ENCODE assay signal across 8 mouse cellular contexts in genomic region chr17:85116643-85117042, GRCm38 (mm10). TPM values are rescaled to one million over a fixed set of nuclear protein-coding genes. Genes with fewer than 3 reads are reported as not detected.
DNase-seq lines count a peak whose midpoint lies in the region.

No protein-coding gene starts in this region.

- intact Hi-C loops in heart, postnatal 25 days (cut with DNase I), result loop anchor here (2.0 to 5.0 kb wide), 2 partner anchors 71 to 516 kb away; no protein-coding TSS in a partner anchor

- peak; percentile 26 for DNase-seq in heart, adult 8-10 months (ENCODE audit: low spot score)
- DNase-seq in heart, postnatal 25 days (ENCODE audit: low spot score), result no peak
- DNase-seq in B cell, adult 2 months, result peak; percentile 61 to 62
- DNase-seq in adrenal gland, adult 2 months, result peak; percentile 43
- peak; percentile 75 for DNase-seq in embryo, embryonic 10 days (ENCODE audit: low spot score)
- peak; percentile 65 for DNase-seq in layer of hippocampus, adult 11-12 months (ENCODE audit: low spot score)
- DNase-seq in lung, postnatal 25 days (ENCODE audit: low spot score), result peak; percentile 24
- DNase-seq in thymus, postnatal 25 days, result peak; percentile 59

RNA-seq across cellular contexts. Expression of gene Camkmt, which starts 26.3 kb away (rescaled TPM):
- 1 to 10 TPM; 2.8 to 4.1 (median 3.2) TPM for total RNA-seq in heart, adult 8-10 months (2022)
- total RNA-seq in heart, postnatal 25 days (2021), result 1 to 10 TPM; 2.2 to 2.5 TPM
- total RNA-seq in adrenal gland, adult 2 months (2021), result 10 to 100 TPM in 1 of 2 experiments, 1 to 10 TPM in 1; 6.8 to 10.0 TPM
- polyA plus RNA-seq in adrenal gland, adult 2 months (2012; rRNA removed), result 3.2 and 4.7 TPM in 2 replicates

RNA-seq across cellular contexts. Expression of gene Prepl, which starts 26.6 kb away (rescaled TPM):
- 100 to 1,000 TPM; 103 to 130 (median 122) TPM for total RNA-seq in heart, adult 8-10 months (2022)
- 100 to 1,000 TPM; 147 to 152 TPM for total RNA-seq in heart, postnatal 25 days (2021)
- 10 to 100 TPM; 39.5 to 39.9 TPM for total RNA-seq in adrenal gland, adult 2 months (2021)
- polyA plus RNA-seq in adrenal gland, adult 2 months (2012; rRNA removed), result 2.8 and 3.7 TPM in 2 replicates
